Mouse (Mus musculus) lung, adult 2 months (tissue): ENCODE results near the gene Gm20388.

Source experiments
- CTCF ChIP-seq: fragments of 200-500 bp; IDR thresholded peaks from 2 replicates; pipeline ENCODE4 v1.5.1; 2011; ENCODE audit warnings: mild to moderate bottlenecking, low read length, control low read depth; ENCODE audit not compliant: insufficient read depth
- POLR2A ChIP-seq: fragments of 200-500 bp; IDR thresholded peaks from 2 replicates; pipeline ENCODE4 v1.6.1; 2011; ENCODE audit warnings: low read depth, mild to moderate bottlenecking, control low read depth, low read length, borderline replicate concordance; ENCODE audit errors: extremely low read depth

GRCm38 (mm10) chr8:122962046-122962445 lies 3051.4 kb downstream of the Gm20388 start:
- TF ChIP-seq POLR2A (no peak), CTCF (no peak)
